Mouse (Mus musculus) megakaryocyte-erythroid progenitor cell, adult 5-6 weeks (primary cell): ENCODE results near the gene Eml6. TPM values are rescaled to one million over a fixed set of nuclear protein-coding genes. Genes with fewer than 3 reads are reported as not detected.

Experiments
- ATAC-seq: replicated peaks from 2 replicates; pipeline ENCODE4 v1.8.0; 2016; ENCODE audit warnings: mild to moderate bottlenecking, inconsistent platforms; ENCODE audit not compliant: severe bottlenecking, poor library complexity, low FRiP score, low TSS enrichment
- total RNA-seq, 2 experiments: library from RNA; stranded (forward) in 1 of 2; stranded (reverse) in 1 of 2; fragments of 200-1000, 215-1000 nt in 1 of 2; fragments of >200 nt in 1 of 2; fragmentation: Nextera tagmentation in 1 of 2; gene quantifications; 2 replicates each; pipeline ENCODE4 v1.2.3; 2014 to 2017

Gene Eml6
- total RNA-seq, 2 experiments from 2014 or later: 0.09 to 1.6 TPM

DNA sequence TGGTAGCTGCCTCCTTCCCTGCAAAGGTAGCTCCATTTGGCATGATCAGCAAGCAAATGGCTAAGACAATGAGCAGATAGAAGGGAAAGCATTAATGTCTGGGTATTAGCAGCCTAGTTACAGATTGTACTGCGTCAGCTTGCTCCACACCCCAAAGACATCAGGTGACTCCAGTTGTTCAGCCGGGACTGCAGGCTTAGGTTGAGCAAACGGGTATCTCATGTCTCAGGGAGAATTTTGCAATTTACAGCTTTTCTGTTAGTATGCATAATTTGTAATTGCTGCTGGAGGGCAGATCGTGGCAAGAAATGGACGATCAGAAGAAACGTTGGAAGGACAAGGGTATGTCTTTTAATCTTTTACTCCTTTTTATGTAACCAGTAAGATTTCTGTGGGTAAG is 307.3 kb downstream of the Eml6 start:
- ATAC-seq: peak; percentile 74

DNA sequence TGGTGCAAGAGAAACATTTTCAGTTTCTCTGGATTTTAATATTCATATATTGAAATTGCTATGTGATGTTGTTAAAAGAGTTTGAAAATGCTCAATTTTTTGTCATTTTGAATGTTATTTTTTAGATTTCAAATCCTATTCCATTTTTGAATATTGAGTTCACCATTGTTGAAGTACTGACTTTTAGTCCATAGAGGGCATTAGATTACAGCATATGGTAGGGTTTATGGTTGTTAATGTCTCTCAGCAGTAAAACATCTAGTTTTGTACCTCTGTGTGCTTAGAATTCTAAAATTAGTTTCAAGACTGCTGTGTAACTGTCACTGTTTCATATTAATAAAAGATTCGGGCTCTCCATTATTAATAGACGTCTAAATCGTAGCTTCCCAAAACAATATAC is 310.3 kb downstream of the Eml6 start:
- ATAC-seq: no peak

DNA sequence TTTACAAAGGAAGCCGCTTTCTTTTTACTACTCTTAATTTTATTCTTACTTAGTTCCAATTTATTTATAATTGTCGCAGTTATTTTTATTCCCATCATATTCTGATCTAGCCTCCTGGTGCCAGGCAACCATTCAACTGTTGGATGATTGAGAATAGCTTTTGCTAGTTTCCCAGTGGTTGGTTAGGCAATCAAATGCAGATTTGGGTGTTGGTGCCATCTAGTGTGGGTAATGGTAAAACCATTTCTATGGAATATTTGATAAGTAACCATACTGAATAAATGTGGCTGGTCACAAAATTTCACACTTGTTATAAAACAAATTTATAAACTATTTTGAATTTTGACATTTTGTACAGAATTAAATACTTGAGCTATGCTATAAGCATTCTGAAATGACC is 311.0 kb downstream of the Eml6 start:
- peak; percentile 71 for ATAC-seq

DNA sequence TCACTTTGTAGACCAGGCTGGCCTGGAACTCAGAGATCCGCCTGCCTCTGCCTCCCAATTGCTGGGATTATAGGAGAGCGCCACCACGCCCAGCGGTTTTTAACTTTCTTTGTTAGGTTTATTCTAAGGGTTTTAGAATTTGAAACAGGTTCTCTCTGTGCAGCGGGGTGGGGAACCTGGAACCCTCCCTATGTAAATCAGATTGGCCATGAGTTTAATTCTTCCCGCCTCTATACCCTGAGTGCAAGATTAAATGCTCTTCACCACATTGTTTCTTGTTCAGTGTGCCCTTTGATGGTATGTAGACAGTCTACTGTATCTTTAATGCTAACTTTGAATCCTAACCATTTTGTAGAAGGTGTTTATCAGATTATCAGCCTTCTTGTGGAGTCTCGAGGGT is 311.7 kb downstream of the Eml6 start:
- no peak for ATAC-seq

DNA sequence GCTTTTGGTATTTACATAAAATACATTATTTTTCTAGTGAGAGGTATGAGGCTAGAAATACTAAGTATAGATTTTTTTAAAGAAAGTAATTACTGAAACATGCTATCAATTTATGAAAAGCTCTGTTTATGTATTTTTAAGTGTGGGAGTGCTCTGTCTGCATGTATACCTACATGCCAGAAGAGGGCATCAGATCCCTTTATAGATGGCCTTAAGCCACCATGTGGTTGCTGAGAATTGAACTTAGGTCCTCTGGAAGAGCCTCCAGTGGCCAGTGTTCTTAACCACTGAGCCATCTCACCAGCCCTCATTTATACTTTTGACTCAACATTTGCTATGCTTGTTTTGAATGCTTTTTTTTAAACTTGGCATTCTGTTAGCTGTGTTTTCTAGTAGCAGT is 316.3 kb downstream of the Eml6 start:
- no peak for ATAC-seq

DNA sequence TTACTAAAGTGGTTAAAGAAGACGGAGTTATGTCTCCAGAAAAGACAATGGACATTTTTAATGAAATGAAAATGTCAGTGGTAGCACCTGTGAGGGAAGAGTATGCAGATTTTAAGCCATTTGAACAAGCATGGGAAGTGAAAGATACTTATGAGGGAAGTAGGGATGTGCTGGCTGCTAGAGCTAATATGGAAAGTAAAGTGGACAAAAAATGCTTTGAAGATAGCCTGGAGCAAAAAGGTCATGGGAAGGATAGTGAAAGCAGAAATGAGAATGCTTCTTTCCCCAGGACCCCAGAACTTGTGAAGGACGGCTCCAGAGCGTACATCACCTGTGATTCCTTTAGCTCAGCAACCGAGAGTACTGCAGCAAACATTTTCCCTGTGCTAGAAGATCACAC is 319.0 kb downstream of the Eml6 start:
- ATAC-seq: no peak

DNA sequence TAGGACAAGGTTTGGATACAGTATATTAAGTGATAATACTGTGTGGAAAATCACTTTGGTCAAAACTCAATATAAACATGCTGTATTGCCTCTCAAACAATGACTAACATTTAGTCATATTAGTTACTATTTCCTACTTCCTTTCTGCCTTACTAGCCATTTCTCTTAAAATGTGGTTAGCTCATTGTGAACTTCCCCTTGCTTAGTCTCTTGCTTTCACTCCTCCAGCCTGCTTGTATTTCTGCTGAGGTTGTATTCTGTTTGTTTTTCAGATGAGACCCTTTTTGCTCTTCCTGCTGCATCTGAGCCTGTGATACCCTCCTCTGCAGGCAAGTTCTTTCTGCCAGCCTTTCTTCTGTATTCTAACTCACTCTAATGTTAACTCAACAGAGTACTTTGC is 320.6 kb downstream of the Eml6 start:
- no peak for ATAC-seq

DNA sequence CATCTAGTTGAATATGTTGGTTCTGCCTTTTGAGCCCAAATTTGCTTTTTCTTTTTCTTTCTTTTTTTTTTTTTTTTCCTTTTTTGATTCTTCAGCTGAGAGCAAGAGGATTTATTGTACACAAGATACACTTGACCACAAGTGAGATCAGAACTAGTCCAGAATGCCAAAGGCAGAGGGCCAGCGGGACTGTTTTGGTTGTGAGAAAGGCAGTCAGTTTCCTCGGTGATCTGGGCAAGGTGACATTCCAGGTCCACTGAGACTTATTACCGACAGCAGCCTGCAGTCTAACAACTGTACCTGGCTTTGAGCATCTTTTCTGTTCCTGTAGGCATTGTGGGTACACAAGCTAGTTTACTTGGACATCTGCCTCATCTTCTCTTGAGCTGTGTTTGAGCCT is 323.1 kb downstream of the Eml6 start:
- 0 out of 2 replicates have a peak, but pooled peaks have one; percentile 34 for ATAC-seq

DNA sequence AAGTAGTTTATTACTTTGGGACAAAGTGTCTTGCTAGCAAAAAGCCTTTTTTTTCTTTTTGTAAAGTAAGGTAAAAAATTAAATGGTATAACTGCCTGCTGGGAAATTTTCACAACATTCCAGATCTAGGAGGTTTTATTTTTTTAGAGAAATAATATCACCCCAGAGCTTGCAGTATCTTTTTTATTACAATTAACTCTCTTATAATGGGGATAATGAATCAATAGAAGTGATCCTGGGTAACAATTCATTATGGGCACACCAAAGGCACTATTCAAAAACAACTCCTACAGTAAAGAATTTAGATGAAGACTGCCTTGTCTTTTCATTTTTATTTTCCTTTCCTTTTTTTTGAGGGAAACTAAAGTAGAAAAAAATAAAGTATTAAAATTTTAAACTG is 331.1 kb downstream of the Eml6 start:
- ATAC-seq: no peak

DNA sequence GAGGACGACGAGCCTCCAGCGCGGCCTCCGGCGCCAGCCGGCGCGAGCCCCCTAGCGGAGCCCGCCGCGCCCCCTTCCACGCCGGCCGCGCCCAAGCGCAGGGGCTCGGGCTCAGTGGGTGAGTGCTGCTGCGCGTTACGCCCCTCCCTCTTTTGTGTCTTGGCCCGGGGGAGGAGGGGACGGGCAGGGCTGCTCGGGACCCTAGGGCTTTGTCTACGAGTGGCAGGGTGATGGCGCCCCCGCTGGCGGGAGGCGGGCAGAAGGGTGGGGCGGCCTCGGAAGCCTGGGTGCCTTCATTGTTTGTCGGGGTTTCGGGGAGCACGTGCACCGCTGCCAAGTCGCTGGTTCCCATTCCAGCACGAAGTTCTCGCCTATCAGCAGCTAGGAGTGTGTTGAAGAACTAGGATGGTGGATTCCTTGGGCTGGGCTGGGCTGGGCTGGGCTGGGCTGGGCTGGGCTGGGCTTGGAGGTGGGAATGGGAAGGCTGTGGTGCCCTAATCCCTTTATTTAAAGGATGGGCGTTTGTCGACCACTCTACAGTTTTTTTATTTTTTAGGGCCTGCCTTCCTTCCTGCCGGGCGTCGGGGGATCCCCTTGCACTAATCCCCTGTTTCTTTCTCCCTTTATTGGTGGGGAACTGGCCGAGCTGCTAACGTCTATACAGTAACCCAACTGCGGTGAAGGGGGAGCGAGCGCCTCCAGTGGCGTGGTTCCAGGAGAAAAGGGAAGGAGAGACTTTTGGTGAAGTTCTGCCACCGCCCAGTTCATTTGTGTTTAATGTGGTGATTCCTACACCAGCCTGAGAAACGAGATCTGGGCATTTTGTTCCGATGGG is 332.0 kb downstream of the Eml6 start:
- ATAC-seq: peak; percentile 68

Other genes starting within 250 kb of the Eml6 start
- gene 4931440F15Rik, start 200.4 kb downstream of the Eml6 start, total RNA-seq (2014; fragmentation: Nextera tagmentation): not detected in 2 replicates
- gene 4931440F15Rik, start 200.4 kb downstream of the Eml6 start, total RNA-seq (2017): not detected in 2 replicates
- 12.0 and 12.6 TPM in 2 replicates for gene Sptbn1, start 242.1 kb upstream of the Eml6 start, total RNA-seq (2014; fragmentation: Nextera tagmentation)
- 12.8 and 23.8 TPM in 2 replicates for gene Sptbn1, start 242.1 kb upstream of the Eml6 start, total RNA-seq (2017)